Mouse (Mus musculus) liver, adult 2 months (tissue): ENCODE results near the gene Rhbdl3.

Experiments used
- CTCF ChIP-seq: fragments of 200-500 bp; IDR thresholded peaks from 2 replicates; pipeline ENCODE4 v1.5.1; 2011; ENCODE audit warnings: low read depth, low read length, control low read depth
- POLR2A ChIP-seq: fragments of 200-500 bp; IDR thresholded peaks from 2 replicates; pipeline ENCODE4 v1.6.1; 2011; ENCODE audit warnings: low read length, control low read depth; ENCODE audit not compliant: insufficient read depth; ENCODE audit errors: extremely low read depth

- TF ChIP-seq CTCF = no peak
- TF ChIP-seq POLR2A = no peak
Measured at GRCm38 (mm10) chr11:80382626-80383018, 81.9 kb downstream of the Rhbdl3 start.
